Mouse (Mus musculus) testis, adult 2 months (tissue): ENCODE results near the gene Slc51a.

Experiments used
- CTCF ChIP-seq: fragments of 200-500 bp; IDR thresholded peaks from 2 replicates; pipeline ENCODE4 v1.5.1; 2012; ENCODE audit warnings: low read depth, mild to moderate bottlenecking, inconsistent platforms, low read length, moderate library complexity; ENCODE audit not compliant: control insufficient read depth, insufficient read depth, insufficient replicate concordance
- POLR2A ChIP-seq: fragments of 200-500 bp; IDR thresholded peaks from 2 replicates; pipeline ENCODE4 v1.6.1; 2012; ENCODE audit warnings: low read depth, mild to moderate bottlenecking, inconsistent platforms, low read length, moderate library complexity; ENCODE audit not compliant: control insufficient read depth

- TF ChIP-seq CTCF = no peak
- no peak for TF ChIP-seq POLR2A
These were observed 19.2 kb upstream of the Slc51a start for GRCm38 (mm10) chr16:32506868-32507267.
